Mouse (Mus musculus) embryonic stem cell, embryonic (primary cell): ENCODE measurements around the gene Zfand2a.

Experiments
- CTCF ChIA-PET, 4 experiments: fragments of 300-600 bp in 2 of 4; fragments of 350-600 bp in 2 of 4; sonication (Branson Sonifier 250); formaldehyde crosslinking; loops; one replicate each; lab custom pipeline; 2022; ENCODE audit warnings: inconsistent platforms in 2 of 4; lab: Charles Lee
- POLR2A ChIA-PET, 4 experiments: fragments of 300-600 bp in 2 of 4; fragments of 350-600 bp in 2 of 4; sonication (Branson Sonifier 250); formaldehyde crosslinking; loops; one replicate each; lab custom pipeline; 2022; ENCODE audit warnings: antibody characterized with exemption in 4 of 4, inconsistent platforms in 1 of 4; lab: Charles Lee

The Zfand2a gene

DNA sequence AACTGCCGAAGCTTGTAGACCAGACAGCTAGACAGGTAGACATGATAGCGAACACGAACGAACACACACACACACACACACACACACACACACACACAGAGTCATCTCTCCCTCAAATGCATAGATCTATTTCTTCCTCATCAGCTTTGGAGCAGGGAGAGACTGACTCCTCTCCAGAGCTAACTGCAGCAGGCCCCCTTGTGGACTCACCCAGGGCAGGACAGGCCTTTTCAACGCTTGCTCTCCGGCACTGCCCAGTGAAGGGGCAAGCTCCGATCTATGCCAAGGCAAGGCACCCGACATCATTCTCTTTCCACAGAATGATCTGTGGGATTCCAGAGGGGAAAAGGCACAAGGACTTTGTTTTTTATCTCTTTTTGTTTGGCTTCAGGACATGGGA lies 39.1 kb downstream of the Zfand2a start:
- ChIA-PET POLR2A (interaction anchor here (0.6 to 1.9 kb wide), 16 partner anchors 12 to 974 kb away, joined by 3 to 7 read pairs (median 4); partner anchors contain the start of genes 3110082I17Rik (in 2 of the 4), Eif3b (in 1 of the 4), Gper1 (in 1 of the 4) and Zfand2a (in 1 of the 4)), CTCF (interaction anchor here (0.5 to 1.4 kb wide), 19 partner anchors 8 to 489 kb away, joined by 3 to 7 read pairs (median 3); partner anchors contain the start of genes 3110082I17Rik (in 1 of the 4) and Gpr146 (in 1 of the 4))

DNA sequence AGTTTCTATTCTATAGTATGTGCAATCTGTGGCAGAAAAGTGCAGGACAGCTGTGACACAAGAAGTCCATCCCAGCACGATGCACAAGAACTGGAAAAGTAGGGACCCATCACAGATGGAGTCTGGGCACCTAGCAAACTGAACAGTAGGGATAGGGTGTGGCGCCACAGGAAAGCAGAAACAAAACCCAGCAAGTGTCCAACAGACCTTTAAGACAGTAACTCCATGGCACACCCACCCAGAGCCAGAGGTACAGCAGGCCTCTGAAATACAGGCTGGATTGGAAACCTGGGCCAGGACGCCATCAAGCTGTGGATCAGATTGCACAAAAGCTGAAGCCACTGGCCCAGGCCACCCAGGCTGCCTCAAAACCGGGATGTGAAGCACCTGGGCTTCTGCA lies 41.4 kb downstream of the Zfand2a start:
- POLR2A ChIA-PET, result interaction anchor here in 2 of 4 experiments (0.8 to 2.2 kb wide), 6 partner anchors 10 to 38 kb away, joined by 3 to 10 read pairs (median 4); partner anchors contain the start of gene 3110082I17Rik (in 1 of the 2)
- CTCF ChIA-PET, result interaction anchor here in 1 of 4 experiments (0.8 kb wide), 1 partner anchor 90 kb away, joined by 3 read pairs; no protein-coding TSS in a partner anchor

DNA sequence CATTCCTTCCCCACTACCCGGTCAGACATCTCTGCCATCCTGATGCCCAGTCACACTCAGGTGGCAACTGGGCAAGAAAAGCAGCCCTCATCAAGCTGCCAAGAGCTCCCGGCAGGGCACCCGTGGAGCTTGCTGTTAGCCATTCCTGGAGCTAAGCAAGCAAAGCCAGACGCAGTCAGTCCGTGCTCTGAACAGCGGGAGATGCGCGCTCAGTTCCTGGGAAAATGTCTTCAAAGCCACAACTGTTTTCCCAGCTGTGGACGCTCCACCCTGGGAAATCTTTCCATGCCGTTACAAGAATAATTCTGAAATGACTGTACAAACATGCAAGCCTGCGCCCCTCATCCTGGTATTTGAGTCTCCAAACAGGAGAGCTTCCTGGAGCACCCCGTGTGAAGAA lies 41.9 kb downstream of the Zfand2a start:
- ChIA-PET POLR2A (interaction anchor here in 2 of 4 experiments (0.6 to 2.2 kb wide), 7 partner anchors 9 to 42 kb away, joined by 3 to 10 read pairs (median 3); partner anchors contain the start of genes 3110082I17Rik (in 1 of the 2) and Zfand2a (in 1 of the 2)), CTCF (interaction anchor here in 2 of 4 experiments (0.5 to 0.8 kb wide), 2 partner anchors 16 to 89 kb away, joined by 3 read pairs; no protein-coding TSS in a partner anchor)

DNA sequence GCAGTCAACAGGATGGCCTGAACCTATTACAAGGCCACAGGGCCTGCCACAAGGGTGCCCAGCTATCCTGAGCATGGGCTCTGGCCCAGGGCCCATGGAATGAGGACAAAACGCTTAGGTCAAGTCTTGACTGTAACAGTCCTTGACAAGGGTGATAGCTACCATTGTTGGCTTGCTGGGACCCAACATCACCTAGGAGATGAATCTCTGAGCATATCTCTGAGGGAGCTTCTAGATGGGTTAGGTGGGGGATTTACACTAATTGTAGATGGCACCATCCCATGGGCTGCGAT lies 42.7 kb downstream of the Zfand2a start:
- CTCF ChIA-PET, result interaction anchor here in 1 of 4 experiments (0.6 kb wide), 1 partner anchor 91 kb away, joined by 3 read pairs; no protein-coding TSS in a partner anchor
- POLR2A ChIA-PET, result interaction anchor here in 2 of 4 experiments (0.6 to 1.4 kb wide), 4 partner anchors 17 to 45 kb away, joined by 3 to 4 read pairs (median 3); partner anchors contain the start of gene Zfand2a (in 1 of the 2)

GRCm38 (mm10) chr5:139440926-139441725 lies 43.2 kb downstream of the Zfand2a start:
- ChIA-PET CTCF (interaction anchor here in 1 of 4 experiments (0.6 to 1.1 kb wide), 3 partner anchors 42 to 90 kb away, joined by 3 read pairs; no protein-coding TSS in a partner anchor), POLR2A (interaction anchor here in 1 of 4 experiments (1.1 to 1.4 kb wide), 3 partner anchors 10 to 77 kb away, joined by 3 to 4 read pairs (median 3); no protein-coding TSS in a partner anchor)

DNA sequence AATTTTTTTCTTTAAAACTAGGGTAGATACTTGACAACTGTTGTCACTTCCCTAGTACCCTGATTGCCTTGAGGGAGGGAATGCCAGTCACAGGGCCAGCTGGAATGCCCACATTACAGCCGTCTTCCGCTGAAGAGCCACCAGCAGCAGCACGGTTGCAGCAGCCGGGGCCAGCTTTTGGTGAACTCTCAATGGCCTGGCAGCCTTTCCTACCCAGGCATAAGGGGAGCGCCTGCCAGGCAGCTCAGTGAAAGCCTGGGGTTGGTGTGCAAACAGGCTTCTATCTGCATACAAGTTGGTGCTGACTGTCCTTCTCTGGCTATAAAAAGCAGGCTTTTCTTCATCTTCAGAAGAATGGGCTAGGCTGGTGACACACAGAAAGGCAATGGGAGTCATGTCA lies 43.9 kb downstream of the Zfand2a start:
- CTCF ChIA-PET, result interaction anchor here in 1 of 4 experiments (1.0 to 1.1 kb wide), 2 partner anchors 42 to 87 kb away, joined by 3 read pairs; no protein-coding TSS in a partner anchor

DNA sequence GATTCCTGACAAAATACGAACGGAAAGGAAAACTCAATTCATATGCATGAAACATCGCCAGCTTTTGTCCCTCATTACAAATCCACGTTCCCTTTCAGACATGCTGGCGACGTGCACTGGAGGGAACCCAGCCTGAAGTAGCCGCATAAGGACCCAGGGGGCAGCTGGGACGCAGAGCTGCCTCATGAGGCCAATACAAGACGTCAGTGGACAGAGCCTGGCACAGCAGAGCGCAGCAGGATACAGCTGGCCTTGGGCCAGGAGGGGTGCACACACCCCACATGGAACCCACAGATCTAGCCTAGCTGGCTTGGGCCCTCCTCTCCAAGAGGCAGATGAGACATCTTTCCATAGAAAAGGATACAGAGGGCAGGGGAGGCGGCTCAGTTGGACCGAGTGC lies 45.9 kb downstream of the Zfand2a start:
- ChIA-PET POLR2A (interaction anchor here in 3 of 4 experiments (0.9 to 1.7 kb wide), 4 partner anchors 13 to 22 kb away, joined by 3 to 4 read pairs (median 3); partner anchors contain the start of gene 3110082I17Rik (in 2 of the 3)), CTCF (no interaction called here)

More for the DNA sequence above, 43.9 kb downstream of the Zfand2a start:
- POLR2A ChIA-PET, result interaction anchor here in 1 of 4 experiments (1.1 to 1.4 kb wide), 2 partner anchors 10 to 76 kb away, joined by 3 to 4 read pairs; no protein-coding TSS in a partner anchor

GRCm38 (mm10) chr5:139437769-139438168 lies 46.6 kb downstream of the Zfand2a start:
- CTCF ChIA-PET, result interaction anchor here (0.6 to 1.4 kb wide), 12 partner anchors 8 to 312 kb away, joined by 3 to 8 read pairs (median 4); no protein-coding TSS in a partner anchor

GRCm38 (mm10) chr5:139434940-139435339 lies 49.4 kb downstream of the Zfand2a start:
- POLR2A ChIA-PET, result interaction anchor here in 1 of 4 experiments (1.3 kb wide), 1 partner anchor 49 kb away, joined by 5 read pairs; the partner anchor contains the start of gene Zfand2a
- CTCF ChIA-PET, result interaction anchor here in 1 of 4 experiments (1.1 kb wide), 1 partner anchor 81 kb away, joined by 3 read pairs; no protein-coding TSS in a partner anchor

More at GRCm38 (mm10) chr5:139437769-139438168, 46.6 kb downstream of the Zfand2a start:
- POLR2A ChIA-PET, result interaction anchor here in 3 of 4 experiments (0.6 to 2.1 kb wide), 6 partner anchors 15 to 237 kb away, joined by 3 to 13 read pairs (median 4); partner anchors contain the start of genes 3110082I17Rik (in 2 of the 3), Sun1 (in 1 of the 3) and Zfand2a (in 1 of the 3)

- ChIA-PET CTCF (interaction anchor here in 2 of 4 experiments (0.9 to 1.4 kb wide), 3 partner anchors 11 to 36 kb away, joined by 3 to 5 read pairs (median 4); no protein-coding TSS in a partner anchor), POLR2A (interaction anchor here in 2 of 4 experiments (1.4 to 2.6 kb wide), 4 partner anchors 10 to 26 kb away, joined by 3 to 10 read pairs (median 5); partner anchors contain the start of gene 3110082I17Rik (in 1 of the 2))
These were observed 50.3 kb downstream of the Zfand2a start for GRCm38 (mm10) chr5:139433842-139434568.

- POLR2A ChIA-PET, result interaction anchor here in 2 of 4 experiments (0.5 to 2.6 kb wide), 5 partner anchors 9 to 317 kb away, joined by 3 to 10 read pairs (median 4); partner anchors contain the start of gene 3110082I17Rik (in 1 of the 2)
- CTCF ChIA-PET, result interaction anchor here in 1 of 4 experiments (1.4 kb wide), 1 partner anchor 34 kb away, joined by 5 read pairs; no protein-coding TSS in a partner anchor
These were observed 51.4 kb downstream of the Zfand2a start for GRCm38 (mm10) chr5:139432747-139433508.

- CTCF ChIA-PET, result no interaction called here
- POLR2A ChIA-PET, result interaction anchor here in 1 of 4 experiments (1.9 to 2.6 kb wide), 2 partner anchors 8 to 11 kb away, joined by 6 to 10 read pairs; no protein-coding TSS in a partner anchor
These were observed 52.0 kb downstream of the Zfand2a start for GRCm38 (mm10) chr5:139432333-139432732.

- POLR2A ChIA-PET, result interaction anchor here in 2 of 4 experiments (1.0 to 1.5 kb wide), 3 partner anchors 15 to 54 kb away, joined by 3 to 5 read pairs (median 4); no protein-coding TSS in a partner anchor
- CTCF ChIA-PET, result interaction anchor here in 1 of 4 experiments (0.6 kb wide), 1 partner anchor 86 kb away, joined by 6 read pairs; no protein-coding TSS in a partner anchor
These were observed 54.5 kb downstream of the Zfand2a start for GRCm38 (mm10) chr5:139429818-139430341.

DNA sequence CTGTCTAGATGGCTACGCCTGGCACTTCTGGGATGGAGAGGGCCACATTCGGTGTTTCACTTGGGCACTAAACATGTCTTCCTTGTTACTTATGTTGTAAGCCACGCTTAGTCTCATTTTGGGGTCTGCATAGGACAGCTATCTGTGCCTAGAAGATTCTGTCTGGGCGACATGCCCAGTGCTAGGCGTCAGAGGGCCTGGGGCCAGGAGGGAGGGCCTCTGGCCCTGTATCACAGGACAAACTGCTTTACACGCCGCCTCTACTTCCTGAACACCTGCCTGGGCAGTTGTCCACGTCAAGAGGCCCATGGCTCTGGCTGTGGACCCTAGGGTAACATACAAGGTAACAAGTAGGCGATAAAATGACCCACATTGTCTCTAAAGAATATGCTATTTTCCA lies 56.4 kb downstream of the Zfand2a start:
- ChIA-PET POLR2A (interaction anchor here in 2 of 4 experiments (1.4 to 1.9 kb wide), 3 partner anchors 14 to 88 kb away, joined by 3 to 4 read pairs (median 3); no protein-coding TSS in a partner anchor), CTCF (no interaction called here)

DNA sequence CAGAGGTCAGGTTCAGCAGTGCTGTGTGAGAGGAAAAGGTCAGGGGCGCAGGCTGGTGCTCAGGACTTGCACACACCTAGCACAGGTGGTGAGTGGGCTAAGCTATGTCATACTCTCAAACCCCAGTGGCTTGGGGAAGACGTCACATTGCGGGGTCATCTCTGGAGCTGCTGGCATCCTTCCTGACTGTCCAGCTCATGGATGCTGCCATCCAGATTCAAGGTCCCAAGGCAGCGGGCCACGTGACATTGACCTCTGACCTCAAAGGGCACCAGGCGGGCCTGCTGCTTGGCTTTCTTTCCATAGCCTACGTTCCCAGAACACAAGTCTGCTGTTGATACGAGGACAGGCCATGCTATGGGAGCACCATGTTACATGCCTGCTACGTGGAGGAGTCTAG lies 57.3 kb downstream of the Zfand2a start:
- ChIA-PET CTCF (interaction anchor here in 1 of 4 experiments (0.6 kb wide), 1 partner anchor 186 kb away, joined by 3 read pairs; no protein-coding TSS in a partner anchor), POLR2A (interaction anchor here in 2 of 4 experiments (1.4 to 1.9 kb wide), 3 partner anchors 13 to 87 kb away, joined by 3 to 4 read pairs (median 3); no protein-coding TSS in a partner anchor)
